Mouse (Mus musculus) cerebellum, adult 2 months (tissue): ENCODE measurements around the gene Dusp8.

Source experiments
- CTCF ChIP-seq: fragments of 200-500 bp; IDR thresholded peaks from 2 replicates; pipeline ENCODE4 v1.5.1; 2011; ENCODE audit warnings: low read depth, mild to moderate bottlenecking, control low read depth, low read length, moderate library complexity, borderline replicate concordance; ENCODE audit not compliant: insufficient read depth
- POLR2A ChIP-seq: fragments of 200-500 bp; IDR thresholded peaks from 2 replicates; pipeline ENCODE4 v1.6.1; 2011; ENCODE audit warnings: low read length, control low read depth, borderline replicate concordance; ENCODE audit not compliant: insufficient read depth

DNA sequence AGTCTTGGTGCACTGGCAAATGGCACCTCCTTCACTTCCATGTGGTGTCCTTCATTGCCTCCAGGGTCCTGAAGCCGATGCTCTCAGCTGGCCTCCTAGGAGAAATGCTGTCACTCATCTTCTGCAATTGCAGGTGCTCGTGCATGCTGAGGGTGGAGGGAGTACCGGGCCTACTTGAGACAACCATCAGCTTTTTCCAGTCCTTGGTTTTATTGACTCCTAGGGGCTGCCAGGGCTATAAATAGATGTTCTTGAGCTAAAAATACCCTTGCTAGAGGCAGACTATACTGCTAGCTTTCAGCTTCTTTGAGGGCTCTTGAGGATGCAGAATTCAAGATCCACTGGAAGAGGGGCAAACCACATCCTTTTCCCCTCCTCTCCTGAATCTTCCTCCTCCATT, 18.5 kb downstream of the Dusp8 start:
- TF ChIP-seq CTCF (no peak), POLR2A (no peak)
